Mouse (Mus musculus) ES-Bruce4 (cell line): ENCODE results near the gene Golt1b.

Experiments used
- CTCF ChIP-seq: IDR thresholded peaks from one replicate; pipeline ENCODE4 v1.8.1; 2011; ENCODE audit warnings: low read depth, low read length
- POLR2A ChIP-seq: IDR thresholded peaks from one replicate; pipeline ENCODE4 v1.8.1; 2011; ENCODE audit warnings: low read length; ENCODE audit not compliant: insufficient read depth

DNA sequence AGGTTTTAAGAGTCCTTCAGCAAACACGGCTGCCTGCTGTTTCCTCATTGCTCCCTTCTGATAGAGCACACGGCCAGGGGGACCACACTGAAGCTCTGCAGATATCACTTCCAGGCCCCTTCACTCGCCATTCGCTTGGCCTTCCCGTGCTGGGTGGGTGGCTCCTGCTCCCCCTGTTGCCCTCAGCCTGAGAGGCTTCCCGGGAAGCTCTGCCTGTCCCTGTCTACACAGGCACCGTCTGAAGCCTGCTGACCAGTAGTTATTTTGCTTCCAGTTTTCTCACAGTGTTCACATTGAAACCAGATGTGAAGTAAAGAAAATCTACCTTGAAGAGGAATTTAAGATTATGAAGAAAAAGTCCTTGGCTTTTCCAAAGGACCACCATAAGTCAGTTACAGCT is 29.9 kb upstream of the Golt1b start:
- TF ChIP-seq POLR2A (no peak), CTCF (no peak)
